Mouse (Mus musculus): ENCODE measurements around the gene Rasl10a. TPM values are rescaled to one million over a fixed set of nuclear protein-coding genes. Genes with fewer than 3 reads are reported as not detected.

Gene Rasl10a
- polyA plus RNA-seq (2015; fragmentation: Nextera tagmentation; extraction: Ambion mirVana): 0.25 and 0.33 TPM in 2 replicates

- Histone ChIP-seq H3K4me1 (replicated peaks) (peaks cover 44% of the 10 kb centered on the region), H3K4me3 (replicated peaks) (peak within 1 kb of the TSS; percentile 50), H3K27me3 (peaks cover 84% of the 10 kb centered on the region), H3K9me3 (replicated peaks) (no peaks in the 10 kb centered on the region), H3K4me2 (peak within 1 kb of the TSS; percentile 70), H3K27ac (replicated peaks) (no peak within 1 kb of the TSS), H3K36me3 (replicated peaks) (no peaks in the 10 kb centered on the region), H3K9ac (no peak within 1 kb of the TSS)
- WGBS (ENCODE audit: insufficient replicate concordance): 2% methylated on average over 77 of the region's 77 CpGs
- ATAC-seq (ENCODE audit: insufficient read depth): no peak
Observed at GRCm38 (mm10) chr11:5057856-5058641, at the start of gene Rasl10a. Rasl10a (plus strand) TSS chr11:5058128.

DNA sequence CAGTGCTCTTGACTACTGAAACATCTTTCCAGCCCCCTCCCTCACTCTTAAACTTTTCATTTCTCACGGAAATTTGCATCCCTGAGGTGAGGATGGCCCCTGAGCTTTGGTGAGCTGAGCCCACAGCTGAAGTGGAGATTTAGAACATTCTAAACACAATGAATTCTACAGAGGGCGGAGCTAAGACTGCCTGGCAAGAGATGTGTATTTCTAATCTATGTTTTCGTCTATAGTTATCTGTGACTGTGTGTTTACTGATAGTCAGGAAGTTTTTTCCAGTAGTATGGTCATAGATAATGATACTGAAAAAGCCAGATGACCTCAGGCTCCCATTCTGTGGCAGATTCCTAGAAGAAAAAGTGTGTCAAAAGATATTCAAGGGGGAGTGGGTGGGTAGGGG is 49.1 kb upstream of the Rasl10a start:
- Histone ChIP-seq H3K4me3 (replicated peaks) (peak overlapping the region; percentile 52), H3K9me3 (replicated peaks) (no peaks in the 10 kb centered on the region), H3K4me1 (replicated peaks) (peaks cover 83% of the 10 kb centered on the region), H3K4me2 (peak overlapping the region; percentile 65), H3K27ac (replicated peaks) (peak overlapping the region; percentile 94), H3K27me3 (no peaks in the 10 kb centered on the region), H3K36me3 (replicated peaks) (peaks cover 31% of the 10 kb centered on the region), H3K9ac (peak overlapping the region; percentile 5; the same call in 1 of the 2 replicates)
- WGBS (ENCODE audit: insufficient replicate concordance): 25% methylated on average over 3 of the region's 3 CpGs
- peak; percentile 76 for ATAC-seq (ENCODE audit: insufficient read depth)

- peaks cover 38% of the 10 kb centered on the region for H3K36me3 ChIP-seq (replicated peaks)
- no peaks in the 10 kb centered on the region for H3K9me3 ChIP-seq (replicated peaks)
- peak overlapping the region; percentile 94 for H3K27ac ChIP-seq (replicated peaks)
- H3K4me3 ChIP-seq (replicated peaks): peak overlapping the region; percentile 52
- peak overlapping the region; percentile 52 for H3K9ac ChIP-seq
- WGBS (ENCODE audit: insufficient replicate concordance): 20% methylated on average over 3 of the region's 3 CpGs
- no peaks in the 10 kb centered on the region for H3K27me3 ChIP-seq
- H3K4me1 ChIP-seq (replicated peaks): peaks cover 82% of the 10 kb centered on the region
- ATAC-seq (ENCODE audit: insufficient read depth): peak; percentile 92
- H3K4me2 ChIP-seq: peak overlapping the region; percentile 65
Observed at GRCm38 (mm10) chr11:5009354-5010074, 48.4 kb upstream of the Rasl10a start.

DNA sequence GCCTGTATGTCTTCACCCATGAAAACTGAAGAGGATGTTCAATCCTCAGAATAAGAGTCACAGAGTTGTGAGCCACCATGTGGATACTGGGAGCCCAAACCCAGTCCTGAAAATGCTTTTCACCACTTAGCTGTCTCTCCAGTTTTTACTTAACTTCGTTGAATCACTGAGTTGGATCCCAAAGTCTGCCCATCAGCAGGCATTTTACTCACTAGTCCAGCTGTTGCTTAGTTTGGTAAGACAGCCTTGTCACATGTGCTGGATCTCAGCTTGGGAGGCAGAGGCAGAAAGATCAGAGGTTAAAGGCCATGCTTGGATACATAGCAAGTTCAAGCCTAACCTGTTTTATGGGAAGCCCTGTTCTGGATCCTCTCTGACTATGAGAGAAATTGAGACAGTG is 47.7 kb upstream of the Rasl10a start:
- H3K4me3 ChIP-seq (replicated peaks): peak overlapping the region; percentile 52
- H3K4me2 ChIP-seq: peak overlapping the region; percentile 65
- peaks cover 75% of the 10 kb centered on the region for H3K4me1 ChIP-seq (replicated peaks)
- no peak for ATAC-seq (ENCODE audit: insufficient read depth)
- H3K27ac ChIP-seq (replicated peaks): peak overlapping the region; percentile 94
- H3K9me3 ChIP-seq (replicated peaks): no peaks in the 10 kb centered on the region
- 38% methylated on average over 1 of the region's 1 CpGs for WGBS (ENCODE audit: insufficient replicate concordance)
- H3K27me3 ChIP-seq: no peaks in the 10 kb centered on the region
- peak overlapping the region; percentile 52 for H3K9ac ChIP-seq
- peaks cover 44% of the 10 kb centered on the region for H3K36me3 ChIP-seq (replicated peaks)

DNA sequence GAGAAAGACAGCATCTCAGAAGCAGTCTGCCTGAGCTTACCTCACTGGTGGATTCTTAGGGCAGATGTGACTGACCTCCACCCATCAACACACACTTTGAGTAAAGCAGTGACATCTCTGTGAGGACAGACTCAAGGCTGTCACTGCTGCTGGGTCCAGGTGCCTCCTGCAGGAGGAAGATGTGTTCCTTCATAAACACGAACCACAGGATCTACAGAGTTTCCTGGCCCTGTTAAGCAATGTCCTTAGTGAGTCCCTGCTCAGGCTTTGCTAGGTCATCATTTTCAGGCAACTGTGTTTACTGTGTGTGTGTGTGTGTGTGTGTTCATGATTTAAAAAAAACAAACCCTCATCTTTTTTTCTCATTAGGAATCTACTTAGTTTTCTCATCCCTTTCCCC is 46.4 kb upstream of the Rasl10a start:
- no peaks in the 10 kb centered on the region for H3K27me3 ChIP-seq
- H3K4me3 ChIP-seq (replicated peaks): no peak overlapping the region
- H3K9me3 ChIP-seq (replicated peaks): no peaks in the 10 kb centered on the region
- H3K36me3 ChIP-seq (replicated peaks): peaks cover 57% of the 10 kb centered on the region
- peak overlapping the region; percentile 64 for H3K27ac ChIP-seq (replicated peaks)
- H3K4me1 ChIP-seq (replicated peaks): peaks cover 62% of the 10 kb centered on the region
- 73% methylated on average over 1 of the region's 1 CpGs for WGBS (ENCODE audit: insufficient replicate concordance)
- 0 out of 2 replicates have a peak overlapping the region, but pooled peaks have one; percentile 19 for H3K9ac ChIP-seq
- ATAC-seq (ENCODE audit: insufficient read depth): no peak
- no peak overlapping the region for H3K4me2 ChIP-seq

DNA sequence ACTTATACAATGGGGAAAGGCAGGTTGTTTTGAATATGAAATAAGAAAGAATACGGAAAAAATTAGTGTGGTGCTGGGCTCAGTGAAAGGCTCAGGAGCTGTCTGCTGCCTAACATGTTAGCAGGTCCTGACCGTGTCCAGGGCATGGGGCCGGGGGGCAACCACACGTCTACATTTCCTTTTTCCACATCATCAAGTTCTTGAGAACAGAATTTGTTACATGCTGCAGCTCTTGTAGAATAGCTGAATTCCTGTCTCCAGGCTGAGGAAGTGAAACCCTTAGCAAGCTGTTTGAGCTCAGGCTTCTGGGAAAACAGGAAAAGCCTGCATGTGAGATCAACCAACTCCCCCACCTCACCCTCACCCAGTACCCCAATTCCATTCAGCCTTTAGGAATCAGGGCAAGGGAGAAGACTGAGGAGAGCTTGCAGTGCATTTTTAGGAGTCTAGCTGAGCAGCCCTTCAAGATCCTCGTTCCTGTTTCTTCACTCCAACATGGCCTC is 45.7 kb upstream of the Rasl10a start:
- ATAC-seq (ENCODE audit: insufficient read depth): no peak
- H3K4me2 ChIP-seq: no peak overlapping the region
- peaks cover 65% of the 10 kb centered on the region for H3K36me3 ChIP-seq (replicated peaks)
- WGBS (ENCODE audit: insufficient replicate concordance): 65% methylated on average over 5 of the region's 5 CpGs
- H3K9me3 ChIP-seq (replicated peaks): no peaks in the 10 kb centered on the region
- H3K4me1 ChIP-seq (replicated peaks): peaks cover 55% of the 10 kb centered on the region
- peak overlapping the region; percentile 64 for H3K27ac ChIP-seq (replicated peaks)
- no peaks in the 10 kb centered on the region for H3K27me3 ChIP-seq
- H3K4me3 ChIP-seq (replicated peaks): no peak overlapping the region
- no peak overlapping the region for H3K9ac ChIP-seq

- no peaks in the 10 kb centered on the region for H3K9me3 ChIP-seq (replicated peaks)
- no peak overlapping the region for H3K4me3 ChIP-seq (replicated peaks)
- H3K4me1 ChIP-seq (replicated peaks): peaks cover 21% of the 10 kb centered on the region
- peaks cover 94% of the 10 kb centered on the region for H3K36me3 ChIP-seq (replicated peaks)
- no peaks in the 10 kb centered on the region for H3K27me3 ChIP-seq
- H3K9ac ChIP-seq: no peak overlapping the region
- 65% methylated on average over 2 of the region's 2 CpGs for WGBS (ENCODE audit: insufficient replicate concordance)
- ATAC-seq (ENCODE audit: insufficient read depth): no peak
- H3K27ac ChIP-seq (replicated peaks): no peak overlapping the region
- H3K4me2 ChIP-seq: no peak overlapping the region
Observed at GRCm38 (mm10) chr11:5015720-5016119, 42.2 kb upstream of the Rasl10a start.

- Histone ChIP-seq H3K9me3 (replicated peaks) (no peaks in the 10 kb centered on the region), H3K27ac (replicated peaks) (no peak overlapping the region), H3K27me3 (no peaks in the 10 kb centered on the region), H3K4me2 (no peak overlapping the region), H3K4me3 (replicated peaks) (no peak overlapping the region), H3K36me3 (replicated peaks) (peaks cover 94% of the 10 kb centered on the region), H3K9ac (no peak overlapping the region), H3K4me1 (replicated peaks) (peaks cover 18% of the 10 kb centered on the region)
- WGBS (ENCODE audit: insufficient replicate concordance): 76% methylated on average over 5 of the region's 5 CpGs
- no peak for ATAC-seq (ENCODE audit: insufficient read depth)
Observed at GRCm38 (mm10) chr11:5016286-5016685, 41.6 kb upstream of the Rasl10a start.

- Histone ChIP-seq H3K4me1 (replicated peaks) (peaks cover 6% of the 10 kb centered on the region), H3K9me3 (replicated peaks) (no peaks in the 10 kb centered on the region), H3K9ac (no peak overlapping the region), H3K27ac (replicated peaks) (no peak overlapping the region), H3K36me3 (replicated peaks) (peaks cover 91% of the 10 kb centered on the region), H3K27me3 (no peaks in the 10 kb centered on the region), H3K4me3 (replicated peaks) (no peak overlapping the region), H3K4me2 (no peak overlapping the region)
- ATAC-seq (ENCODE audit: insufficient read depth): no peak
- WGBS (ENCODE audit: insufficient replicate concordance): 69% methylated on average over 6 of the region's 6 CpGs
Observed at GRCm38 (mm10) chr11:5017506-5017905, 40.4 kb upstream of the Rasl10a start.

- Histone ChIP-seq H3K9ac (no peak overlapping the region), H3K4me3 (replicated peaks) (no peak overlapping the region), H3K27me3 (no peaks in the 10 kb centered on the region), H3K9me3 (replicated peaks) (no peaks in the 10 kb centered on the region), H3K36me3 (replicated peaks) (peaks cover 93% of the 10 kb centered on the region), H3K4me2 (no peak overlapping the region), H3K27ac (replicated peaks) (no peak overlapping the region), H3K4me1 (replicated peaks) (no peaks in the 10 kb centered on the region)
- 88% methylated on average over 1 of the region's 1 CpGs for WGBS (ENCODE audit: insufficient replicate concordance)
- no peak for ATAC-seq (ENCODE audit: insufficient read depth)
Observed at GRCm38 (mm10) chr11:5025108-5025507, 32.8 kb upstream of the Rasl10a start.

- 91% methylated on average over 7 of the region's 7 CpGs for WGBS (ENCODE audit: insufficient replicate concordance)
- Histone ChIP-seq H3K36me3 (replicated peaks) (peaks cover 100% of the 10 kb centered on the region), H3K4me1 (replicated peaks) (no peaks in the 10 kb centered on the region), H3K4me3 (replicated peaks) (no peak overlapping the region), H3K9ac (no peak overlapping the region), H3K4me2 (no peak overlapping the region), H3K27ac (replicated peaks) (no peak overlapping the region), H3K27me3 (no peaks in the 10 kb centered on the region), H3K9me3 (replicated peaks) (no peaks in the 10 kb centered on the region)
- ATAC-seq (ENCODE audit: insufficient read depth): no peak
Observed at GRCm38 (mm10) chr11:5028228-5028627, 29.7 kb upstream of the Rasl10a start.

Measured in liver, embryonic 15.5 days (tissue).